Mouse (Mus musculus) cerebellum, adult 2 months (tissue): ENCODE measurements around the gene Gadd45a.

Source experiments
- CTCF ChIP-seq: fragments of 200-500 bp; IDR thresholded peaks from 2 replicates; pipeline ENCODE4 v1.5.1; 2011; ENCODE audit warnings: low read depth, mild to moderate bottlenecking, control low read depth, low read length, moderate library complexity, borderline replicate concordance; ENCODE audit not compliant: insufficient read depth
- POLR2A ChIP-seq: fragments of 200-500 bp; IDR thresholded peaks from 2 replicates; pipeline ENCODE4 v1.6.1; 2011; ENCODE audit warnings: low read length, control low read depth, borderline replicate concordance; ENCODE audit not compliant: insufficient read depth

GRCm38 (mm10) chr6:67073929-67074328, 36.7 kb upstream of the Gadd45a start:
- no peak for TF ChIP-seq POLR2A
- TF ChIP-seq CTCF: no peak
